Mouse (Mus musculus): ENCODE data around the gene Det1.

Gene Det1

GRCm38 (mm10) chr7:78854051-78854450 lies 7.0 kb upstream of the Det1 start:
- DNase-seq (ENCODE audit: low read depth, low spot score), result no peak

- DNase-seq (ENCODE audit: low read depth, low spot score), result no peak
Observed at GRCm38 (mm10) chr7:78846066-78846716, 872 bp downstream of the Det1 start.

DNA sequence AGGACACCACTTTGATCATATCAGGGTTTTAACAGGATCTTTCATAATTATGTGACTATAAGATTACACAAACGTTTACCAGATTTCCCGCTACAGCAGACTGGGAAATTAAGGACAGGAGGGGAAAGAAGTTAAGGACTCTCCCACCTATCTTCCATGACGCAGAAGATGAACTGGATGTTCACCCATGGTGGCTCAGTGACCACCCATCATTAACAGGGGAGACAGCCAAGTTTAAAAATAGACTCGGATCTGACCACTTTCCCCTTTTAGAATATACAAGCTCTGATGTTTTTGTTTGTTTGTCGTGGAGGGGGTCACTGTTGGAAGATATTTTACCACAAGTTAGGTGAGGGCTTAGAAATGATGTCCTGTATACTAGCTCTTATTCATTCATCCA lies 5.5 kb downstream of the Det1 start:
- no peak for DNase-seq (ENCODE audit: low read depth, low spot score)

DNA sequence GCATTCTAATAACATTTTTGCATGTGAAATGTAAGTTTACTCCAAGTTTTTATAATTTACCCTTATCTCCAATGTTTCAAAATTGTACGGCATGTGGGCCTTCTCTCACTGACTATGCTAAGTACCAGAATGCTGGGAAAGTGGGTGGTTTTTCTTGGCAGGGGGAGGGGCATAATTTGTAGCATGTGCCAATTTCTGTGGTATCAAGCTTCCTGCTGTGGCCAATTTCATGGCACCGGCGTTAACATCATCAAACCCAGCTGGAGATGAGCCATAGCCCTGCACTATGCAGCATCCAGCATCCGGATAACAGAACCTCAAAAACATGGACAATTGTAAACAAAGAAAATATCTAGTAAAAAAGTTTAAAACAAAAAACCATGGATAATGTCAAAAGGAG lies 9.8 kb downstream of the Det1 start:
- DNase-seq (ENCODE audit: low read depth, low spot score), result no peak

DNA sequence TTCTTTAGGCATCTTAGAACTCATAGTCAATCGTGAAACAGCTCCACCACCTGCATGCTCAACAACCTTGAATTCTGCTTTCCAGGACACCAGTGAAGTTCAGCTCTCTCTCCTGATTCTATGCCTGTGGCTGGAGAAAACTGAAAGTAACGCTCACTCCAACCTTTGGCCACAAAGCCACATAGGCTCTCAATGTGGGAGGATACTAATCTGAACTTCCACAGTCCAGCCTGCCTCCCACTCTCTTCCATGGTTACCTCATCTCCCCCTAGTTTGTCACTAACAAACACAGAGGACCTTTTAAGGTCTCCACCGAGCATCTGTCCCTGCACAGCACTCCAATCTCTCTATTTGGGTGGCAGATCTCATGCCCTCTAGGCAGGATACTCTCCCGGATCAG lies 11.4 kb downstream of the Det1 start:
- no peak for DNase-seq (ENCODE audit: low read depth, low spot score)

DNA sequence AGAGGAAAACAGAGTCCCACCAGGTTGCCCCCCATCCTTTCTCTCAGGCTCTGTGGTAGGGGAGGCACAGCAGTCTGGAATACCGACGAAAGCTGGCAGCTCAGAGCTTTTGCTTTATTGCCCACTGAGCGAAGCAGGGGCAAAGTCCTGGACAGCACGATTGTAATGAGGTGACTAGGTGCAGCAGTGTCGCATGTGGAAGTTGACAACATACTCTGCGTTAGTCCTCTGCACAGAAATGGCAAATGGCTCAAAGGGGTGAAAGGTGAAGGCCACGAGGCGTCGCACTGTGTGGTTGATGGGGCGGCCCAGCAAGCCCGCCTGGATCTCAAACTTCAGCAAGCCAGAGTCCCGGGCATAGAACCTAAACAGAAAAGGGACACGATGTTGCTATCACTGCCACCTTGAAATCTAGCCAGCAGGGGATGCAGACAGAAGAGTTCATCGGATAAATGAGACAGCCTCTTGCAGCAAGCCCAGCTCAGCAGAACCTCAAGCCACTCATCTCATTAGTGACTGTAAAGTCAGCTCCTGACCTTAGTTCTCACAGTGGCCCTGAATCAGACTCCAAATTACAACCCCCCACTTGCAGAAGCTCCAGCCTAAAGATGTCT lies 19.2 kb downstream of the Det1 start:
- DNase-seq (ENCODE audit: low read depth, low spot score), result no peak

- no peak for DNase-seq (ENCODE audit: low read depth, low spot score)
Observed at GRCm38 (mm10) chr7:78826682-78827385, 20.2 kb downstream of the Det1 start.

- no peak for DNase-seq (ENCODE audit: low read depth, low spot score)
Observed at GRCm38 (mm10) chr7:78818336-78818735, 28.7 kb downstream of the Det1 start.

GRCm38 (mm10) chr7:78814766-78815165 lies 32.3 kb downstream of the Det1 start:
- DNase-seq (ENCODE audit: low read depth, low spot score), result no peak

- DNase-seq (ENCODE audit: low read depth, low spot score), result no peak
Observed at GRCm38 (mm10) chr7:78813791-78814190, 33.3 kb downstream of the Det1 start.

- no peak for DNase-seq (ENCODE audit: low read depth, low spot score)
Observed at GRCm38 (mm10) chr7:78807192-78807591, 39.9 kb downstream of the Det1 start.

DNA sequence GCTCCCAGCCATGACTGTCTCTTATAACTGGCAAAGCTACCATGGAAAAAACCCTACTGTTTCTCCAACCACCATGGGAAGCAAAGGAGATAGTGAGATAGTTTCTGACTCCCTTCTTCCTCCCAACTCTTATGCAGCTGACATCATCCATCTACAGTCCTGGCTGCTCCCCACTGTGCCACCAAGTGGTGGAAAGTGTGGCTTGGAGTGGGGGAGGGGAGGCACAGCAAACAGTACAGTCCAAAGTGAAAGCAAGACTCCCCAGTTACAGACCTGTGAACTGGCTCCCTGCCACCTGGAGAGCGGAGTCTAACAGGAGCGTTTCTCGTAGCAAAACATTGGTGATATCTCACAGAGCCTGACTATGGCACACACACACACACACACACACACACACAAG lies 43.2 kb downstream of the Det1 start:
- no peak for DNase-seq (ENCODE audit: low read depth, low spot score)

DNA sequence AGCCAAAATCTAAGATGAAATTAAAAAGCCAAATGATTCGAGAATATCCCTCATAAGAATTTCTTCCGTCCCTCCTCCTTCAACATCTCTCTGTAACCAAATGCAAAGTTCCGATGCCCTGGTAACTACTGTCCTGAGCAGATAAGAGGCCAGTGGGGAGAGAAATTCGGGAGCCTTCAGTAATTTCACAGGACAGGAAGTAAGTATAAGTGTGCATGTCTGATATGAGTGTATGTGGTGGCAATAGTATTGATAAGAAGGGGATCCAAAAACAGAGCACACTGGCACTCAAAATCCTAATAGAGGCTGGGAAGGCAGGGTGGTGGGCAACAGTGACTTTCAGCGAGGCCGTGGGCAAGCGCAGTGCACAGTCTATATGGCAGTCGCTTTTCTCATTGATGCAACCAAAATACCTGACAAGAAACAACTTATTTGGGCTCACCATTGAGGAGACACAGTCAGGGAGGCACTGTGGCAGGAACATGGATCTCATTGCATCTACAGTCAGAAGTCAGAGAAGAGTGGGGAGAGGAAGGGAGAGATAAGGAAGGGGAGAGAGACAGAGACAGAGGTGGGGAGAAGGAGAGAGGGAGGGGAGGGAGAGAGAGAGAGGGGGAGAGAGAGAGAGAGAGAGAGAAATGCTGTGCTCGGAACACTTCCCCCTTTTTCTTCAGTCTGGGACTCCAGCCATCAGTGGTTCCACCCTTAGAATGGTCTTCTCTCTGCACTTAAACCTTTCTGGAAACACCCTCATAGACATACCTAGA lies 47.1 kb downstream of the Det1 start:
- DNase-seq (ENCODE audit: low read depth, low spot score), result no peak

- no peak for DNase-seq (ENCODE audit: low read depth, low spot score)
Observed at GRCm38 (mm10) chr7:78797843-78798455, 49.1 kb downstream of the Det1 start.

GRCm38 (mm10) chr7:78796624-78797023 lies 50.4 kb downstream of the Det1 start:
- DNase-seq (ENCODE audit: low read depth, low spot score), result no peak

GRCm38 (mm10) chr7:78794571-78795092 lies 52.4 kb downstream of the Det1 start:
- no peak for DNase-seq (ENCODE audit: low read depth, low spot score)

DNA sequence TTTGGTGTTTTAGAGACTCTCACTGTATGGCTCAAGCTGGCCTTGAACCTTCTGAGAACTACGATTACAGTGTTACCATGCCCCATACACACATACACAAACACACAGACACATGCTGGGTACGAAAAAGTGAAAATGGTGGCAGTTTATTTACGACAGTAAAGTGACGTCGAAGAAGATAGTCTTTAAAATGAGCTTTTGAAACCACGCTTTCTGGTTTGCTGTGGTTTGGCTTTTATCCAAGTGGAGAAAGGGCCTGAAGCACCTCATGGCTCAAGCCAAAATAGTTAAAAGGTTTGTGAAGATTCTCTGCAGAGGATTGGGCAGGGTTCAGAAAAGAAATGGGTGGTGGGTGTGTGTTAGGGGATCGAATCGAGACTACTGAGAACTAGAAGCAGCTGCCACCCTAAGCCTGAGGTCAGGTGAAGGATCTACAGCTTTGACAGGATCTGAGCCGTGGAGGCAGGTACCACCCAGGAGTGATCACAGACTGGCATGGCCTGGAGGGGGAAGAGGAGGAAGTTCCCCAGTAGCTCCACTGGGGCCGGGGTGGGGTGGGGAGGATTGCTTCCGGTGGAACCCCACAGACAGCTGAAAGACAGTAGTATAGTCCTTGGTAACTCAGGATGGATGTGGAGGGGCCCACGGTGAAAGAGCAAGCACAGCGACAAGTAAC lies 53.0 kb downstream of the Det1 start:
- no peak for DNase-seq (ENCODE audit: low read depth, low spot score)

DNA sequence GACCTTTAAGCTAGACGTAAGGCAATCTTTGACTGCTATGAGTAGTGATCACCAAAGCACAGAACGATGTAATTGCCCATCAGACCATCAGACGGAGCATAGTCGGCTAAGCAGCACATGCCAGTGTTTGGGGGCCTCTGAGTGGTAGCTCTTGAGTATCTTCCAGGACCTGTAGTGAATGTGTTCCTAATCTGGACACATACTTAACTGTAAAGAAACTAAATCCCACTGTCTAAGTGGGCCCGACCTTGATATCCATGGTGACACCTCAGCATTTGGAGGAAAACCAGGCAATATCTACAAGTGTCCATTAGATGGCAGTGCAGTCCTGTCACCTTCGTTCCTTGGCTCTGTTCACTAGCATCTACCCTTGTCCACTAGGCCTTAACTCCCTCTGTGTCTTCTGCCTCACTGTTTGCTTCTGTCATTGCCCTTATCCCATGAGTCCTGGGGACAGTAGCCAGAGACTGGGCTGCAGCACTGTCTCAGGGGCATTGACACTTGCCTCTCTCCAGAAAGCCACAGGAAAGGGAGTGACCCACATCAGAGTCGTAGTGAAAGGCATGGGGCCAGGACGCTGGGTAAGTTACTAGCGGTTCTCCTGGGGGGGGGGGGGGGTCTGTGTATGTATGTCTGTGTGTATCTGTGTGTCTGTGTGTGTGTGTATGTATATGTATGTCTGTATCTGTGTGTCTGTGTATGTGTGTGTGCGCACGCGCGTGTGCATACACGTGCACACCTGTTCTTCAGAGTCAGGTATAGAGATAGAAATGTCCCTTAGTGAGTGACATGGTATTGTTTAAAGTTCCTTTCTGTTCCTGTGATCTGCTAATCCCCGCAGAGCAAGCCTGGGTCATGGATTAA lies 55.5 kb downstream of the Det1 start:
- DNase-seq (ENCODE audit: low read depth, low spot score), result peak; percentile 39

GRCm38 (mm10) chr7:78787793-78788380 lies 59.2 kb downstream of the Det1 start:
- DNase-seq (ENCODE audit: low read depth, low spot score), result no peak

DNA sequence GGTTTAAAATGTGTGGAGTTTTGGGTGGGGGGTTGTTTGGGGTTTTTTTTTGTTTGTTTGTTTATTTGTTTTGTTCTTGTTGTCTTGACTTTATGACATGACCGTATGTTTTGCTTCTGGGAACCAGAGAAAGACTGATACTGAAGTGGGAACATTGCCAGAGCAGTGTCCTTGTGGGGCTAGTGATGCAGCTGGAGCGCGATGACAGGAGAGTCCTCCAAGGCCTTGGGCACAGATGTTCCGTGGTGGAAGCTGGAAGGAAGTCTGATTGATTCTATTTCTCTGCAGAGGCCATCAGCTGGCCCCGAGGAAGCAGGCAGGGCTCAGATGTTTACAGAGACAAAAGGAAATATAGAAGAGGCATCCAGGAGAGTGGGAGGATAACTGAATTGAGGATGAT lies 61.2 kb downstream of the Det1 start:
- no peak for DNase-seq (ENCODE audit: low read depth, low spot score)

All from retina, adult 2 months (tissue).